Mouse (Mus musculus) bone marrow macrophage, adult 2 months (primary cell): Measurements from ENCODE around the gene Tsc1.
A peak's percentile ranks its signal among the peaks of the same experiment; 100 is the strongest.

Experiments
- CTCF ChIP-seq: IDR thresholded peaks from 2 replicates; pipeline ENCODE4 v1.5.1; 2012; ENCODE audit warnings: low read depth, mild to moderate bottlenecking, low read length, moderate library complexity
- POLR2A ChIP-seq: IDR thresholded peaks from 2 replicates; pipeline ENCODE4 v1.6.1; 2012; ENCODE audit warnings: mild to moderate bottlenecking, low read depth, low read length, borderline replicate concordance

DNA sequence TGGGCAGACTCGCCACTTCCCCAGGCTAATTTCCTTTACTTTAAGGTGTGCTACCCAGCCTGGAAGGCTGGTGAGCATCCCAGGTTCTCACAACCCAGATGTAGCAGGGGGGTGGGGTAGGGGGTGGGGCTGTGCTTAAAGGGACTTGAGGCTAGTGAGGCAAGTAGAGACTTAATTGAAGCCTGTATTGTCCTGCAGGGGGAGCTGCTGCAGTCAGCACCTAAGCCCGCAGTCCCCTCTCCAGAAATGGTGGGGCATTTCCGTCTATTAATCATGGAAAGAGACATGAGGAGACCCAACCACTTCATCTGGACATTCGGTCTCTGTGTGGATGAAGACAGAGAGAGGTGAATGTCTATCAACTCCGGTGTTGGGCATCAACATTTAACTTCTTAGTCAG is 24.7 kb upstream of the Tsc1 start:
- TF ChIP-seq CTCF (peak; percentile 23; the same call in 1 of the 2 replicates), POLR2A (no peak)
